Mouse (Mus musculus) neutrophil, adult 65 days (primary cell): Measurements from ENCODE around the gene Olfr960. TPM values are rescaled to one million over a fixed set of nuclear protein-coding genes. Genes with fewer than 3 reads are reported as not detected.

Experiments
- total RNA-seq: library from RNA; stranded (reverse); gene quantifications from 2 replicates; pipeline ENCODE4 v1.2.4, GENCODE M21; 2023

Gene Olfr960
- total RNA-seq = not detected in 2 replicates

DNA sequence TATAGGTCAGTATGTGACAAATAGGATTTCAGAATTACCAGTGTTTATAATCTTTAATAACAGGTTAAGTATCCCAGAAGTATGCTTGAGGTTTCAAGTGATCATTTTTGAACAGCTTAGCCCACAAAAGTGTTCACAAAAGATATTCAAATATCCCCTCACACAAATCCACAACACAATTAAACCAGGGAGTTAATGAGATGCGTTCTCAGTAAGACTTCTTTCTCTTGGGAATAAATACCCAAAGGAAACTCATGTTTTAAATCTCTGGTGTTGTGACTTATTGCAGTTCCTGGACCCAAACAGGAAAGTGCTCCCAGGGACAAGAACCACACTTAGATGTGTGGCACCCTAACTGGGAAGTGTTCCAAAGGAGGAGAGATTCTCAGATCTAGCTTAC is at the start of gene Olfr960:
TSS of gene Olfr960 (plus strand) at position 301 of the 400 bp plus-strand sequence.

DNA sequence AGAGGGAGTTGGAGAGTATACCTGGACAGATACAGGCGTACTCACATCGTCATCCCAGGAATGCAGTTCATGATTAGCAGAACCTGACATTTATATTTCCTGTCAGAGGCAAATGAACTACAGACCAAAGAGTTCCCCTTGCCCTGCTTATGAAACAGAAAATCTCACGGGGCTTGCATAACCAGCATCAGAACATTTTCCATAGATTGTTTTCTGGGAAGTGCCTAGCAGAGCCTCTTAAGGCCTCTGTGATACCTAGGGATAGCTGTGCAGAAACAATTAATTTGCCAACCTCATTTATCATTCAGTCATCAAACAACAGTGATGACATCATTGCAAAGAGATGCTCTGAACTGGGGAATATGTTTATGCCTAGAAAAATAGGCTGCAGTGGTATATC is 45.7 kb upstream of the Olfr960 start, which contains the start of gene Olfr959:
TSS of gene Olfr959 (minus strand) at position 101 of the 400 bp plus-strand sequence.

DNA sequence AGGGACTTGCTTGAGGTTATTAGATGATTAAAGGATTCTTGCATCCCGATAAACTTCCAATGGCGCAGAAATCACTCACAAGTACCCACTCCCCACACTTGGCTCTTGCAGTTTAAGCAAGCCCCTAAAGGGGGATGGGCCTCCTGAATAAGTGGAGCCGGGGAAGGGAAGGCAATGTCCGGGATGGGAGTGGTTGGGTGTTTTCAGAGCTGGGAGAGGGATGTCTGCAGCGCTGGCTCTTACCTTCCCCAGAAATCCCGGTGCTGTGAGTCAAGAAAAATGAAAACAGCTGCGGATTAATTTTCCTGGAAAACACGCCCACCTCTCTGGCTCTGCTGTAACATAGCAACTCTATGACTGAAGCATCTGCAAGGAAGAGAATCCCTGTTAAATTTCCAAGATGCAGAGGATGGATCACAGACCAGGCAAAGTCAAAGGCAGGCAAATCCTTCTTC is 17.1 kb upstream of the Olfr960 start, which contains the start of gene AW551984:
TSS of gene AW551984 (minus strand) at position 405 of the 455 bp plus-strand sequence.

DNA sequence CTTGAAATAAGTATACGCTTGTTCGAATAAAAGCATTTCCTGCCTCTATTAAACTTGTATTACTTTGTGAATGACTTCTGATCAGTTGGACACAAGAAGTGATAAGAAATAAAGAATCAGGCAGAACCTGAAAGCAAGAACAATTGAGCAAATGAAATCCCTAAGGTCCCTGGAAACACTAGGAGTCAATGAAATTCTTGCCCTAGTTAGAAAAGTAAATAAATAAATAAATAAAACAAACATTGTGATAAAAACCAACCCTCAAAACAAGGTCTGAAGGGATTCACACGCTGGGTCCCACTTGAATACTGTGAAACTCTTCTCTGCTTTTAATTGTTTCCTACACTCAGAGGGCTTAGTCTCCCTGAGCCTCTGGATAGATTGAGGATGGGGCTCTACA is 10.8 kb upstream of the Olfr960 start, which contains the start of gene Olfr148:
TSS of gene Olfr148 (plus strand) at position 301 of the 400 bp plus-strand sequence.

DNA sequence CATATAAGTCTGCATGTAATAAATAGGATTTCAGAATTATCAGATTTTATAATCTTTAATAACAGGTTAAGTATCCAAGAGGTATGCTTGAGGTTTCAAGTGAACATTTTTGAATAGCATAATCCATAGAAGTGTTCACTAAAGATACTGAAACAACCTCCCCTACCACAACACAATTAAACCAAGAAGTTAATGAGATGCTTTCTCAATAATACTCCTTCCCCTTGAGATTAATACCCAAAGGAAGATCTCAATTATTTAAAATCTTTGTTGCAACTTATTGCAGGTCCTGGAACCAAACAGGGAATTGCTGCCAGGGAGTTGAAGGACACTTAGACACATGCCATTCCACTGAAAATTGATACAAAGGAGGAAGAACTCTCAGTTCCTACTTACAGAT is 23.6 kb downstream of the Olfr960 start, which contains the start of gene Olfr961:
TSS of gene Olfr961 (plus strand) at position 301 of the 400 bp plus-strand sequence.

DNA sequence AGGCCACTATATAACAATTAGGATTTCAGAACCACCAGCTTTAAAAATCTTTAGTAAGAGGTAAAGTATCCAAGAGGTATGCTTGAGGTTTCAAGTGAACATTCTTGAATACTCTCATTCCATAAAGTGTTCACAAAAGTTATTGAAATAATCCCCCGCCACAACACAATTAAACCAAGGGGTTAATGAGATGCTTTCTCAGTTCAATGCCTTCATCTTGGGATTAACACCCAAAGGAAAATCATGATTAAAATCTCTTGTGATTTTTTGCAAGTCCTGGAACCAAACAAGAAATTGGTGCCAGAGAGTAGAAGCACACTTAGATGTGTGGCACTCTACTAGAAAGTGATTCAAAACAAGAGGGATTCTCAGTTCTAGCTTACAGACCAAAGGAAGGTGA is 45.7 kb downstream of the Olfr960 start, which contains the start of gene Olfr963:
TSS of gene Olfr963 (plus strand) at position 301 of the 400 bp plus-strand sequence.

Other genes starting within 250 kb of the Olfr960 start
- not detected in 2 replicates for gene Olfr951, start 234.0 kb upstream of the Olfr960 start, total RNA-seq
- gene Olfr952, start 194.2 kb upstream of the Olfr960 start, total RNA-seq = not detected in 2 replicates
- not detected in 2 replicates for gene Olfr954, start 164.7 kb upstream of the Olfr960 start, total RNA-seq
- not detected in 2 replicates for gene Olfr955, start 149.4 kb upstream of the Olfr960 start, total RNA-seq
- gene Olfr44, start 127.4 kb upstream of the Olfr960 start, total RNA-seq = not detected in 2 replicates
- not detected in 2 replicates for gene Olfr957, start 105.6 kb upstream of the Olfr960 start, total RNA-seq
- gene Olfr958, start 67.3 kb upstream of the Olfr960 start, total RNA-seq = not detected in 2 replicates
- gene Olfr959, start 45.8 kb upstream of the Olfr960 start, total RNA-seq = not detected in 2 replicates
- not detected in 2 replicates for gene AW551984, start 17.0 kb upstream of the Olfr960 start, total RNA-seq
- not detected in 2 replicates for gene Olfr148, start 10.7 kb upstream of the Olfr960 start, total RNA-seq
- not detected in 2 replicates for gene Olfr961, start 23.7 kb downstream of the Olfr960 start, total RNA-seq
- gene Olfr963, start 45.8 kb downstream of the Olfr960 start, total RNA-seq = not detected in 2 replicates
- gene Olfr149, start 85.7 kb downstream of the Olfr960 start, total RNA-seq = not detected in 2 replicates
- not detected in 2 replicates for gene Olfr965, start 90.0 kb downstream of the Olfr960 start, total RNA-seq
- not detected in 2 replicates for gene Olfr150, start 109.6 kb downstream of the Olfr960 start, total RNA-seq
- gene Olfr967, start 124.9 kb downstream of the Olfr960 start, total RNA-seq = not detected in 2 replicates
- gene Olfr968, start 161.9 kb downstream of the Olfr960 start, total RNA-seq = not detected in 2 replicates
- gene Olfr969, start 169.6 kb downstream of the Olfr960 start, total RNA-seq = not detected in 2 replicates
- gene Olfr970, start 187.5 kb downstream of the Olfr960 start, total RNA-seq = not detected in 2 replicates
- not detected in 2 replicates for gene Olfr971, start 215.5 kb downstream of the Olfr960 start, total RNA-seq
- not detected in 2 replicates for gene Olfr972, start 245.0 kb downstream of the Olfr960 start, total RNA-seq